Mouse (Mus musculus): ENCODE results near the gene Anapc11. TPM values are rescaled to one million over a fixed set of nuclear protein-coding genes. Genes with fewer than 3 reads are reported as not detected.

Anapc11 gene
- polyA plus RNA-seq, 1 experiment: 84.0 TPM

GRCm38 (mm10) chr11:120630401-120630871 lies 32.2 kb downstream of the Anapc11 start:
- Histone ChIP-seq H3K9me3 (replicated peaks; ENCODE audit: control insufficient read depth, insufficient read depth, low read length, poor library complexity, severe bottlenecking) (no peaks in the 10 kb centered on the region), H3K9ac (ENCODE audit: low read depth, poor library complexity, severe bottlenecking) (peak overlapping the region; percentile 99), H3K27ac (ENCODE audit: insufficient read depth, low read length) (peak overlapping the region; percentile 77), H3K27me3 (ENCODE audit: control insufficient read depth, insufficient read depth, low read length, poor library complexity, severe bottlenecking) (no peaks in the 10 kb centered on the region), H3K4me3 (ENCODE audit: low read depth, low read length) (peak overlapping the region; percentile 55), H3K4me1 (ENCODE audit: control insufficient read depth, insufficient read depth, low read length) (no peaks in the 10 kb centered on the region), H3K36me3 (ENCODE audit: control insufficient read depth, insufficient read depth, low read length, poor library complexity, severe bottlenecking) (peaks cover 8% of the 10 kb centered on the region; the same call in 1 of the 2 replicates)
- TF ChIP-seq POLR2A (IDR thresholded peaks at IDR 0.05; ENCODE audit: insufficient read depth, low read length) (no peak), CTCF (IDR thresholded peaks at IDR 0.05; ENCODE audit: low read depth, low read length) (no peak), EP300 (IDR thresholded peaks at IDR 0.05; ENCODE audit: insufficient read depth, low read depth, low read length) (no peak)

DNA sequence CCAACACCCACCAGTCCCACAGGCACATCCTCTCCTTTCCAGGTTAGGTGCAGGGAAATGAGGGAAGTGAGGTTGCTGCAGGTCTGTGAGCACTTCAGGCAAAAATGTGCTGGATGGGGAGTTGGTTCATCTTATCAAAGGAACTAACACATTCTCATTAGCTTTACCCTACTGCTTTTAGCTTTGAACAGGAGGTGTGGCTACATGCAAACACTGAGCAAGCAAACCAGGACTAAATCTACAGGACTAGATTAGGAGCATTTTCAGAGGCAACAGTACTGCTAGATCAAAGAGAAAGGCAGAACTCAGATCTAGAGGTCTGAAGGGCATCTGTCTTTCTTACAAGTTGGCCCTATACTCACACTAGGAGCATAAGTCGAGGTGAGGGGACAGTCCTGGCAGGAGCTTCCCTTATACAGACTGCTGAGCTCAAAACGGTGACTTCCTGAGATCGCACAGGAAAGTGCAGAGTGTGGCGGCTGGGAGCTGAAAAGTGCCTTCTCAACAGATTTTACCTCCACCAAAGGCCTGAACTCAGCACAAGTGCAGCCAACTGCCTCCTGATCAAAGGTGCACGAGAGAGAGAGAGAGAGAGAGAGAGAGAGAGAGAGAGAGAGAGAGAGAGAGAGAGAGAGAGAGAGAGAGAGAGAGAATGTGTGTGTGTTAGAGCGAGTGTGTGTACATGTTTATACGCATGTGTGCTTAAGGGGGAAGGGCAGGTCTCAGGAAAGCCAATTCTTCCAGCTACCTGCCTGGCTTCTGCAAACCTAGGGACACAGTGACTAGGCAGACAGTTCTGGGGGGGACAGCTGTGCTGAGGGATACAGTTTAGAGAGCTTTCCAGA lies 32.9 kb downstream of the Anapc11 start:
- Histone ChIP-seq H3K27ac (ENCODE audit: insufficient read depth, low read length) (peak overlapping the region; percentile 77), H3K9ac (ENCODE audit: low read depth, poor library complexity, severe bottlenecking) (peak overlapping the region; percentile 99), H3K4me1 (ENCODE audit: control insufficient read depth, insufficient read depth, low read length) (no peaks in the 10 kb centered on the region), H3K4me3 (ENCODE audit: low read depth, low read length) (peak overlapping the region; percentile 55), H3K36me3 (ENCODE audit: control insufficient read depth, insufficient read depth, low read length, poor library complexity, severe bottlenecking) (peaks cover 8% of the 10 kb centered on the region; the same call in 1 of the 2 replicates), H3K27me3 (ENCODE audit: control insufficient read depth, insufficient read depth, low read length, poor library complexity, severe bottlenecking) (no peaks in the 10 kb centered on the region), H3K9me3 (replicated peaks; ENCODE audit: control insufficient read depth, insufficient read depth, low read length, poor library complexity, severe bottlenecking) (no peaks in the 10 kb centered on the region)
- TF ChIP-seq EP300 (IDR thresholded peaks at IDR 0.05; ENCODE audit: insufficient read depth, low read depth, low read length) (no peak), CTCF (IDR thresholded peaks at IDR 0.05; ENCODE audit: low read depth, low read length) (no peak), POLR2A (IDR thresholded peaks at IDR 0.05; ENCODE audit: insufficient read depth, low read length) (no peak)

DNA sequence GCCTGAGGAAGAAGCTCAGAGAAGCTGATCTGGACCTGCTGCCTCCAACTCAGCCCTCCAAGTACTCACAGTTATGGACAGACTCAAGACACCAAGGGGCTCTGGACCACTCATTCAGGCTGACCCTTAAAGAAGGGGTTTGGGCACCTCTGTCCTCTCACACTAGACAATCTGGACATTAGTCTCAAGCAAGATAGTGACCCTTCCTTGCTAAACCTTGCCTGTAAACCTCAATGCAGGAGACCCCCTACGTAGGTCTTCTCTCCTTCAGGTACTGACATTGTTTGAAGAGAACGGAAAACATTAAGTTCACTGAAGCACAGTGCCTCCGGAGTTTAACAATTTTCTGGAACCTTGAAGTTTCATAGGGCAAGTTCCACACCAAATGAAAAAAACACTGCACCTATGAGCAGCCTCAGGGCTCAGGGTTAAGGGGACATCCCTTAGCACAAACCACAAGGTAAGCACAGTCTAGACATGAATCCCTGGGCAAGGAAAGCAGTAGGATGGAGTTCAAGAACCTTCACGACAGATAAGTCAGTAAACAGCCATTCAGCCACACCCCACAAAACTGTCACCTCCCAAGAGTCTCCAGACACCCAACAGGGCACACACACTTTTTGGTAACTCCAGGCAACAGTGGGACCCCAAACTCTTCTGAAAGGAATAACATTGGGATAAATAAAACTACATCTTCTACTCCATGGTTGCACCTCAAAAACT lies 33.7 kb downstream of the Anapc11 start:
- H3K4me3 ChIP-seq (ENCODE audit: low read depth, low read length): peak overlapping the region; percentile 93
- no peaks in the 10 kb centered on the region for H3K4me1 ChIP-seq (ENCODE audit: control insufficient read depth, insufficient read depth, low read length)
- H3K27me3 ChIP-seq (ENCODE audit: control insufficient read depth, insufficient read depth, low read length, poor library complexity, severe bottlenecking): no peaks in the 10 kb centered on the region
- peaks cover 8% of the 10 kb centered on the region; the same call in 1 of the 2 replicates for H3K36me3 ChIP-seq (ENCODE audit: control insufficient read depth, insufficient read depth, low read length, poor library complexity, severe bottlenecking)
- peak overlapping the region; percentile 99 for H3K9ac ChIP-seq (ENCODE audit: low read depth, poor library complexity, severe bottlenecking)
- no peaks in the 10 kb centered on the region for H3K9me3 ChIP-seq (replicated peaks; ENCODE audit: control insufficient read depth, insufficient read depth, low read length, poor library complexity, severe bottlenecking)
- peak overlapping the region; percentile 44; the same call in 1 of the 2 replicates for H3K27ac ChIP-seq (ENCODE audit: insufficient read depth, low read length)
- TF ChIP-seq CTCF (IDR thresholded peaks at IDR 0.05; ENCODE audit: low read depth, low read length): no peak
- no peak for TF ChIP-seq POLR2A (IDR thresholded peaks at IDR 0.05; ENCODE audit: insufficient read depth, low read length)
- TF ChIP-seq EP300 (IDR thresholded peaks at IDR 0.05; ENCODE audit: insufficient read depth, low read depth, low read length): no peak

GRCm38 (mm10) chr11:120632559-120633519 lies 34.6 kb downstream of the Anapc11 start:
- Histone ChIP-seq H3K9ac (ENCODE audit: low read depth, poor library complexity, severe bottlenecking) (peak overlapping the region; percentile 99), H3K9me3 (replicated peaks; ENCODE audit: control insufficient read depth, insufficient read depth, low read length, poor library complexity, severe bottlenecking) (no peaks in the 10 kb centered on the region), H3K27ac (ENCODE audit: insufficient read depth, low read length) (peak overlapping the region; percentile 44), H3K27me3 (ENCODE audit: control insufficient read depth, insufficient read depth, low read length, poor library complexity, severe bottlenecking) (no peaks in the 10 kb centered on the region), H3K36me3 (ENCODE audit: control insufficient read depth, insufficient read depth, low read length, poor library complexity, severe bottlenecking) (peaks cover 8% of the 10 kb centered on the region; the same call in 1 of the 2 replicates), H3K4me3 (ENCODE audit: low read depth, low read length) (peak overlapping the region; percentile 93), H3K4me1 (ENCODE audit: control insufficient read depth, insufficient read depth, low read length) (no peaks in the 10 kb centered on the region)
- no peak for TF ChIP-seq POLR2A (IDR thresholded peaks at IDR 0.05; ENCODE audit: insufficient read depth, low read length)
- TF ChIP-seq CTCF (IDR thresholded peaks at IDR 0.05; ENCODE audit: low read depth, low read length): no peak
- TF ChIP-seq EP300 (IDR thresholded peaks at IDR 0.05; ENCODE audit: insufficient read depth, low read depth, low read length): no peak

Data from ES-Bruce4 (cell line).